Mouse (Mus musculus) CH12.LX (cell line): ENCODE data around the gene Sugp1.

Experiments
- CTCF ChIP-seq, 2 experiments: IDR thresholded peaks in 1 of 2; conservative IDR thresholded peaks in 1 of 2; 2 replicates each; pipeline ENCODE4 v1.5.1; 2011 to 2012; ENCODE audit warnings: low read depth in 2 of 2, low read length in 2 of 2, improper control_type of control experiment in 1 of 2, inconsistent platforms in 1 of 2, mild to moderate bottlenecking in 1 of 2, moderate library complexity in 1 of 2
- EP300 ChIP-seq: IDR thresholded peaks from 2 replicates; pipeline ENCODE4 v1.6.1; 2011; ENCODE audit warnings: low read length, improper control_type of control experiment
- MAFK ChIP-seq: IDR thresholded peaks from 2 replicates; pipeline ENCODE4 v1.6.1; 2011; ENCODE audit warnings: low read length, improper control_type of control experiment; ENCODE audit not compliant: insufficient replicate concordance
- SMC3 ChIP-seq: IDR thresholded peaks from 2 replicates; pipeline ENCODE4 v1.6.1; 2011; ENCODE audit warnings: low read depth, low read length, improper control_type of control experiment
- USF2 ChIP-seq: conservative IDR thresholded peaks from 2 replicates; pipeline ENCODE4 v1.6.1; 2011; ENCODE audit warnings: low read depth, low read length, improper control_type of control experiment
- ZC3H11A ChIP-seq: IDR thresholded peaks from 2 replicates; pipeline ENCODE4 v1.6.1; 2012; ENCODE audit warnings: low read depth, mild to moderate bottlenecking, inconsistent platforms, low read length, improper control_type of control experiment

GRCm38 (mm10) chr8:70042583-70043455 is at the start of gene Sugp1, which contains the start of gene Mau2:
- TF ChIP-seq MAFK (no peak), ZC3H11A (no peak), SMC3 (no peak), CTCF (conservative IDR thresholded peaks at IDR 0.05 in 1 of 2, IDR thresholded peaks at IDR 0.05 in 1 of 2; ENCODE audit: low read depth in 2 of 2, low read length in 2 of 2) (no peak), EP300 (no peak), USF2 (no peak)
